Mouse (Mus musculus) right cerebral cortex, postnatal 10 days (tissue): ENCODE data around the gene Cmtm3.
A peak's percentile ranks its signal among the peaks of the same experiment; 100 is the strongest.

Source experiments
- DNase-seq, 2 experiments: peaks; one replicate each; pipeline ENCODE4 v3.0.0; 2021; ENCODE audit warnings: low spot score in 2 of 2

Gene Cmtm3

DNA sequence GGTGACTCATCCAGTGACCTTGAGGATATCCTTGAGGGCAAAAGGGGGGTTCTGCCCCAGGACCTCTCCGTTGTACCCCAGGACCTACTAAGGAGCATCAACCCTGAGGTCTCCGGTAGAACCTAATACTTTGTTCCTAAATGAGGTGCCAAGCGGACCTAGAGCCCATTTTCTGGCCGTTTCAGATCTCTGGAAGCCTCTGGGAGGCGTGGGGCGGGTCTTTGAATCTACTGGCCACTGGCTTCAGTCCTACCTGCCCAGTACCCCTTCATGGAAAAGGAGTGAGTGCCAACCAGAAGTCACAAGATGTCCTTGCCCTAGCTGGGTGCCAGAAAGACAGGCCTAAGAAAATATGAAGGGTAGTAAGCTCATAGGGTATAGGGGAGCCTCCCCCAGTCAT is 2.5 kb downstream of the Cmtm3 start:
- DNase-seq = no peak

DNA sequence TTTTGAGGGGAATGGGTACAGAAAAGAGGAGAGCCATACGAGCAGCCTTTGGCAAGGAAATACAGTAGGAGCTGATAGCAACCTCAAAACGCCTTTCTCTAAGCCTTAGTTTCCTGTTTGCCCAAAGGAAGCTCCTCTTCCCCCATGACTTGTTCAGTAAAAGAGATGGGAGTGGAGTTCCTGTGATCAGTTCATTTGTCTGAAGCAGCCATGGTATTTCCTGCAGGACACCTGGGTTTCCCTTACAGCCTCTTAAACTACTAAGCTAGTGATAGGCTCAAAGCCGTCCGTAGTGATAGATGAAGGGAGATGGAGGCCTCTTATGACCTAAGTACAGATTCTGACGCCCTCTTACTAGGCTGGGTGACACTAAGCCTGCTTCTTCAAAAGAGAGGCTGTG is 3.2 kb downstream of the Cmtm3 start:
- no peak for DNase-seq

DNA sequence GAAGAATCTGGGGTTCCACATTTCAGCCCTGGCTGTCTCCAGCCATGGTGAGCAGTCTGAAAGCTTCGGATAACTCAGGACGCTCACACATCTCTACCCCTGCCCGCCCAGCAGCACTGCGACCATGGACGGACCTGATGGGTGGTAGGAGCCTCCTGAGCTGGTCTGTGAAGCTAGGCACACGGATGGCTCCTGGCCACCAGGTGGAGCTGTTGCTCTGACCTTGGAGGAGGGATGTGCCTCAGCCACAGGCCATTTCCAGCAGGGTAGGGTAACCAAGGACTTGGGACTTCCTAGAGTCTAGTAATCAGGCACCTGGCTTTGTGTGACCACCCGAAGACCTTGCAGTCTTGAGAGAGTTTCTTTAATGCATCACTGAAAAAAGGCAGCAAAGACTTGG is 4.7 kb downstream of the Cmtm3 start:
- DNase-seq = peak; percentile 82 to 90

DNA sequence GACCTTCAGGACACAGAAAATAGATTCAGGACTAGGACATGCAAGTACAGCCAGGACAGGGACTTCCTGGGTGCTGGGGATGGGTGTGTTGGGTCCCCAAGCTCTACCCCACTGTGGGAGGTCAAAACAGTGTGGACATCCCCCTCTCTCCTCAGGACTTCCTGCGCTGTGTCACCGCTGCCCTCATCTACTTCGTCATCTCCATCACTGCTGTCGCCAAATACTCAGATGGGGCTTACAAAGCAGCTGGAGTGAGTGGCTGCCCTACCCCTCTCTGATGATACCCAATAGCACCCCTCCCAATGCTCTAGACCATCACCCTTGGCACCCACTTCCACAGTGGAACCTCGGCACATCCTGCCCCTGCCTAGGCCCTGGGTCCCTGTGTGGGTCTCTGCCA is 5.4 kb downstream of the Cmtm3 start:
- DNase-seq = no peak

DNA sequence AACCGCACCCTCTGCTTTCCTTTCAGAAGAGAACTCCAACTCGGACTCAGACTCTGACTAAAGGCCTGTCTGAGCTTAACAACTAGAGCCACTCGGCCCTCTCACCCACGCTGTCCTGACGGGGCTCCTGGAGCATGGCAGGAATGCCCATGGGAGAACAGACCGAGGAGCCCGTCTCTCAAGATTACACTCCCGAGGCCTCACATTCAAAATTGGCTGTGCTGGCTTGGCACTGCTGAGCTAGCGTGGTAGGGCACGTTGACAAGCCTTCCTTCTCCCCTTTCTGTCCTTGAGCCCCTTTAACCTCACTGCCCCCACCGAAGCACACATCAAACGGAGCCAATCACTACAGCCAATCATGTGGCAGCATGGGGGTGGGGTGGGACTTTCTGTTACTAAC is 7.5 kb downstream of the Cmtm3 start:
- no peak for DNase-seq

DNA sequence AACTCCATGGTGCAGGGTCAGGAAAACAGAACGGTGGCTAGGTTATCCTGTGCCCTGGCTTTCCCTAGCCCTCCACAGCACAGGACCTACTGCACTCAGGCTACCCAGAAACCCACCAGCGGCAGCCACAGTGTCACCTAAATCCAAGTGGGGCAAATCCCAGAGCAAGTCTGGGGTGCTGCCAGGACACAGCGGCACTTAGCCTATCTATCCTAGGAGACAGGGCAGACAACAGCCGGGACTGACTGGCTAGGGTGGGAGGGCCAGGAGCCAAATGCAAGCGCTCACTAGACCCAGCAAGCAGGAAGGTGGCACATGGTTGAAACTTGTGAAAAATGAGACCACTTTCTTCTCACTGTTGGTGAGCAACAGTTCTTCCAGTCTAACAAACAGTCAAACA is 9.8 kb downstream of the Cmtm3 start:
- DNase-seq = no peak

DNA sequence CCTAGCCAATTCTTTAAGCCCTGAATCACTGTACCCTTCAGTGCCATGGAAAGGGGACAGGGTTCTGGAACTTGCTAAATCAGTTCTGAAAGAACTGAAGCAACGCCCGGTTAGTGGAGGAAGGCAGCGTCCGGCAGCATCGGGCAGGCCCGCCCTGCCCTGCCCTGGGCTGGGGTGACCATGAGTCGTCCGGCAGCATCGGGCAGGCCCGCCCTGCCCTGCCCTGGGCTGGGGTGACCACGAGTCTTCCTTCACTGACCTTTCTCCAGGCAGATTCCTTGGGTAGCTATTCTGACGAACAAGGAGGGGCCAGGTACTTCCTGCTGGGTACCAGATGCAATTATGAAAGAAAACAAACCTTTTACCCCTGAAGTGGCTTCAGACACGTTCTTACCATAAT is 10.8 kb downstream of the Cmtm3 start:
- DNase-seq = no peak

DNA sequence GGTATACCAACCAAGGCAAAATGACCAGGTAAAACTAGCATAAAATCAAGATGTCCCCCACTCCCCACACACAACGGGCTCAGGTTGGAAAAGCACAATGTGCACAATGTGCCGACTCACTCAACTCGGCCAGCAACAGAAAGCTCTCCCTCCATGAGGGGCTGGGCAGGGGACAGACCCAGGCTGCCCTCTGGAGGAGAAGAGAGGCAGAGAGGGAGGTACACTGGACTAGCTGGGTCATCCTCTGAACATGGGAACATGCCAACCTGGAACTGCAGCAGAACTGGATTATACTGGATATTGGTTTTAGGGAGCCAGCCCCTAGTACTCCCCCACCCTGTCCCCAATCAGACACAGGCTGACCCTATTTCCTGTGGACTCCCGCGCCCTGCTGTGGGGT is 14.0 kb downstream of the Cmtm3 start:
- DNase-seq = no peak

DNA sequence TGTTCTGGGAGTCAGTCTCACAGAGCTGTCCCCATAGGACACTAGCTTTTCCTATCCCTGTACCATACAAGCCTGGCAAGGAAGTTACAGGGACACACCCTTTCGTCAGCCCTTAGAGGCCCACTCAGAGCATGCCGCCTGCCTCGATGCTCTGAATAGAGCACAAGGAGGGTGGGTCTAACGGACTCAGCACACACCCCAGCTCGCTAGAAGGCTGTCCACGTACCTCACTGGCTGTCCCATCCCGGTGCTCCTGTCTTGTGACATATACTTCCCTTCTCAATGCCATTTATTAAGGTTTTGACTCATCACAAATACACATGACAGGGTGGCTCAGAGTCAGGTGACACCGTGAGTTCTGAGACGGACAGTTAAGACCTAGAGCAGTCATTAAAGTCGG is 15.3 kb downstream of the Cmtm3 start:
- DNase-seq = no peak

DNA sequence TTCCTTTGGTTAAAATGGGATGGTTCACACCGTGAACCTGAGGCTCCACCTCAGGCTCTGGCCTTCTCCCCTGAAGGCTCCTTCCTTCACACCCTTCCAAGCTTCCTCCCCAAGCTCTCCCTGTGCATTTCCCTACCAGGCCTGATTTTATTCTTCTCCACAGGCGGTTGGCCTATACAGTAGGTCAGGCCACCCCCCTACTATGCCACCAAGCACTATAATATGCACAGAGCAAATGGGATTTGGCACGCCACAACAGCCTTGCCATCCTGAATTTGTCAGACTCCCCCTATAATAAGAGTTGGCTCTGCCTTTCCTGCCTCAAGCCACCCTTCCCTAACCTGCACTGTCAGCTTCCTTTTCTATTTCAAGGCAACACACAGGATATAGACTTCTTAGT is 19.4 kb downstream of the Cmtm3 start:
- no peak for DNase-seq

DNA sequence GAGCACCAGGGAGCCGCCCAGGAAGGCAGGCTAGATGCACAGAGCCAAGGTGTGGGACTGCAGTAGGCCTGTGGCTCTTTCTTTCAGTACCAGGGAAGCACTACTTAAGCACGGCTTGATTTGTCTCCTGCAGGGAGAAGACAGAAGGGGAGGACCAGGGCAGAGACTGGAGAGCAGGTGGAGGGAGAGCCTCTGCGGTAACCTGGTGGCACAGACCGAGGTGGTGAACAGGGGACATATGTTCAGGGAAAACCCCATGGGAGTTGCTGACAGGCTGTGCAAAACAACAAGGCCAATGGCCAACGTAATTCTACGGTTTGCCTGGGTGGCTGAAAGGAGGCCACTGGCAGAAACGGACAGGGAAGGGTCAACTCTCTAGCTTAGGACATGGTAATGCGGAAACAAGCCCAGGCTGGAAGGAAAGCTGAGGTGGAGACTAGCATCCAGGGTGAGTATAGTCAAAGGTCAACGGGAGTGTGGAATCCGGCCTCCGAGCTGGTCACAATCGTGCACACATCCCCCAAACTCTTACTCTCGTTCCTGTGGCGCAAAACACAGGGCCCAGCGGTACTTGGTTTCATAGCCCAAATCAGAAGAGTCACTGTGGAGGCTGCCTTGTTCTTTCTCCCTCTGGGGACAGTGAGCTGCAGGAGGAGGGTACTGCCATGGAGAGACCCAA is 20.7 kb downstream of the Cmtm3 start:
- no peak for DNase-seq

DNA sequence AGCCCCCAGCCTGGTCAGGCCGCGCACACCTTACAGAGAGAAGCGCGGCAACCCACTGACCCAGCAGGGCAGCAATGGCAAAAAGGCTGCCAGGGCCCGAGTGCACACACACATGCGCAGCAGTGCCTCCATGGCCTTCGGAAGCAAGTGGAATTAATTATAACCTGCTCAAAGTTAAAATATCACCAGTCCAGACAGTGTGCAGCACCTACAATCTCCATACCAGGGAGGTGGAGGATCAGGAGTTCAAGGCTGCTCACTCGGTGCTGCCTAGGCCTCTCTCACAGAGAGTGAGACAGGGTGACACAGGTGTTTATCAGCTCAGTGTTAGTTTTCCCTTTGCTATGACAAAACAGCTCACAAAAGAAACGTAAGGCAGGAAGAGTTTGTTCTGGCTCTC is 26.5 kb downstream of the Cmtm3 start:
- no peak for DNase-seq

DNA sequence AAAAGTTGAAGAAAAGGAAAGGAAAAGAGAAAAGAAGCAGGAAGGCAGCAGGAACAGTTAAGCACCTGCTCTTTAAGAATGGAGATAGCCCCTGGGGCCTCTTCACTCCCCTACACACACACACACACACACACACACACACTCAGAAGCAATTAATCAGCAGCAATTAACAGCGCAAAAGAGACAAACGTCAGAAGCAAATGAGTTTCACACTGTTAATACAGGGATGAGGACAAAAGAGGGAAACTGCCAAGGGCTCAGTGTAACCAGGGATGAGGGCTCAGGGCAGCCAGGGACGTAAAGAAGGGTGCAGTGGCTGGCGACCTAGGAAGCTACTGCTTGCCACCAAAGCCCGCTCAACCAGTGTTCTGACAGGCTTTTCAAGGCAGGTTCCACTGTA is 28.2 kb downstream of the Cmtm3 start:
- no peak for DNase-seq

DNA sequence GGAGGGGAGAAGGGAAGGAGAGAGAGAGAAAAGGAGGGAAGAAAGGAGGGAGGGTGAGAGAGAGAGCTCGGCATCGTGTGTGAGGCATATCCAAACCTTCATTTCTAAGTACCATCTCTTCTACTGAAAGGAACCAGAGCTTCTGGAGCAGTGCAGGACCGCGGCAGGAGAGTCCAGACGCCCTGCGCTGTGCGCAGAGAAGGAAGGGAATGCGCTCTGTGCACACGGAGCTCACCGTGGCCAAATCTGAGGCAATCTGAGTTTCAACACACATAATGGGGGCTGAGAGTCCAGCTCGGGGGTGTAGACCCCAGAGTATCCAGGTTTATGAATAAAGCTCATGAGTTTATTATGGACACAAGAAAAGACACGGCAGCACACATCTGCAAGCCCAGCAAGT is 30.4 kb downstream of the Cmtm3 start:
- DNase-seq = no peak

DNA sequence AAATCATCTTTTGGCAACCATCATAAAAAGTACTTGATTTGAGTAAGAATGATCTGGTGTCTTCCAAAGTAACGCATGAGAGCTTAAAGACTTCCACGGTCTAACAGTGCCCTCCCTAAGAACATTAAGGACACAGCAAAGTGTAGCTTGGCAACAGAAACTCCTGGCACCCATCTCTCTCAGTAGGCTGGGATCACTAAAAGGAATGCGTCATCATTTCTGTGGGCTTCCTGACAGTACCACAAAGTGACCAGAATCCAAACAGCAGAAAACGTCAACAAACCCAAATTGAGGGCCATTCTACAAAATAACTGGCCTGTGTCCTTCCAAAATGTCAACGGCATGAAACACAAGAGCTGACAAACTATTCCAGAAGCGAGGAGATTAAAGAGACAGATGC is 30.9 kb downstream of the Cmtm3 start:
- DNase-seq = no peak

DNA sequence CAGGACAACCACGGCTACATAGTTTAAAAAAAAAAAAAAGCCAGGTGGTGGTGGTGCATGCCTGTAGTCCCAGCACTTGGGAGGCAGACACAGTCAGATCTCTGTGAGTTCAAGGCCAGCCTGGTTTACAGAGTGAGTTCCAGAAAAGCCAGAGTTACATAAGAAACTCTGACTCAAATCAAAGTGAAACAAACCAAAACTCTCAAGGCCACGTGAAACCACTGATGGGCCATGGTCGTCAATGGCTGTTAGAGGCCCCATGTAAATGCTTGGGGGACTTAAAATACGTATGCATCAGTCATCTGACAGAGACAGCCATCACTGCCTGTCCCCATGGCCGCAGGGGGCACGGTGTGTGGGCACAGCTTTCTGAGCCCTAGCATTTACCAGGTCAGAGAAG is 31.9 kb downstream of the Cmtm3 start:
- DNase-seq = no peak

DNA sequence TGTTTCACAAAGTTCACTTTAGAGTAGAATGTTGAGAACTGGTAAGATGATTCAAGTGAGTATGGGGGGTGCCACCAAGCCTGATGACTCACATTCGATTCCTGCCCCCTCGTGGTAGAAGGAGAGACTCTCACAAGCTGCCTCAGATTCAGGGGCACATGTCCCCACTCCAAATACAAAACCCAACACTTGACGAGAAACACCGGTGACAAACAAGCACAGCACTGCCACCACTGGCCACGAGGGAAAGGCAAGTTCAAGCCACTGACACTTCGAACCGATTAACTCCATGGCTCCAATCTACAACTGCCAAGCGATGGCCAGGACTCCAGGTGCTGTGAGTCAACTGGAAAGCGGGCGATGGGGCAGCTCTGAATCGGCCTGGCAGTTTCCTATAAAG is 34.6 kb downstream of the Cmtm3 start:
- no peak for DNase-seq

DNA sequence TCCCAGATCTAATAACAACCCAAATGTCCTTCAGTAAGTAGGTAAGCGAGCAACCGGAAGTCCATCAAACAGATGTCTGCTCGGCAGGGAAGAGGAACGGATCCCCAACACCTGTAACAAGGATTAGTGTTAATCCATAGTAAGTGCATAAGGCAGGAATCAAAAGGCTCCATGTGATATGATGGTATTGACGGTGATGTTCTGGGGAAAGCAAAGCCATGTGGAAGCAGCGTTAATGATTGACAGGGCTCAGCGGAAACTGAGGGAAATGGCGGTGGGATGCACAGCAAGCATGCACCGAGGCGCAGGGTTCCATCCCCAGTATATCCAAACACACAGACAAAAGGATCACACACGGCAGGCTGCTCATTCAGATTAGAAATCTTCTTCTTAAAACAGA is 35.1 kb downstream of the Cmtm3 start:
- DNase-seq = no peak

DNA sequence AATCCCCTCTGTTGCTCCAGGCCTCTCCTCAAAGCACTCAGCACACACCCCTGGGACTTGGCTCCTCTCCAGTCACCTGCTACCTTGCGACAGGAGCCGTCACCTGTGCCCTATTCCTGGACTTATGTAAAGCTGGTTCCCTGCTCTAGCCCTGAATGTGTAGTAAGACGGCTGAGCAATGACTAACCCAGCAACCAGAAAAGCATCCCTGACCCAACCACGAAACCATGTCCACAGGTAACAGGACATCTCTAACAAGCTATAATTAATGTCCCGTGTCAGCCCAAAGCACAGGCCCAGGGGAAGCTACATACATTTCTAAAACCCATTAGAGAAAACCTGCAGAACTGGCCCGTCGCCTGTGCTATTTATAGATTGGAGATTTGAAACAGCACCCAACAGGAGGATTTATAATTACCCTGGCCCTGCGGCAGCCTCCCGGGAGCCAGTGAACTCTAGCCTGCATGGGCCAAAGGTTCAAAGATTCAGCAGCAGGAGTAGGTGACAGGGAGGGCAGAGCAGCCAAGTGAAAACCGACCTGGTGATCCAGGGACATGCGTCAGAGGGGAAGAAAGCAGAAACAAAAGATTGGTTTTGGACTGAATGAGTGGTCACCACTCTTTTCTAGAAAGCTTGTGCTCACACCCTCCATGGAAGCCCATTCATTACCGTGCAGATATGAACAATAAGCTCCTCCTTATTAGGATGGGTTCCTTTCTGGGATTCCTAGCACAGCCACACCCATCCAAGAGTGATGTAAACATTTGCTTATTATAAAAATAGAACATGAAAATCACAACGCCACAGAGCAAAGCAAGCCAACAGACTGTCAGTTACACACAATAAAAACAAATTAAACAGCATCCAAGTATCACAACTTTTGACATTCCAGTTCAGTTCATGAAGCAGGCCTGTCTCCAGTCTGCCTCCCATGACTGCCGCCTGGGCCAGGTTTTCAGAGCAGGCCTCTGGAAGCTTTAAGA is 35.9 kb downstream of the Cmtm3 start:
- DNase-seq = no peak

DNA sequence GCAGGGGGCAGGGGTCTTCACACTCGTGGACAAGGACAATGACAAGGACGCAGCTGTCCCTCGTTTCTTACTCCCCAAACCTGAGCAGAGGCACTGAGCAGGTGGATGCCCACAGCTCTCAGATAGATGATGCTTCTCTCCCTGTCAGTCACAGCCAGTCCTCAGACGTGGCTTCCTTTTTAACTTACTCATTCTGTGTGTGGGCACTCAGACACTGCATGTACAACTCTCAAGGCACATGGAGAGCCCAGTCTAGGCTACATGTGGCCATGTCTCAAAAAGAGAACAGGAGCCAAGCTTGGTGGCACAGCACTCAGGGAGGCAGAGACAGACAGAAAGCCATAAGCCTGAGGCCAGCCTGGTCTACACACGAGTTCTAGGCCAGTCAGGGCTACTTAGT is 36.7 kb downstream of the Cmtm3 start:
- DNase-seq = no peak

DNA sequence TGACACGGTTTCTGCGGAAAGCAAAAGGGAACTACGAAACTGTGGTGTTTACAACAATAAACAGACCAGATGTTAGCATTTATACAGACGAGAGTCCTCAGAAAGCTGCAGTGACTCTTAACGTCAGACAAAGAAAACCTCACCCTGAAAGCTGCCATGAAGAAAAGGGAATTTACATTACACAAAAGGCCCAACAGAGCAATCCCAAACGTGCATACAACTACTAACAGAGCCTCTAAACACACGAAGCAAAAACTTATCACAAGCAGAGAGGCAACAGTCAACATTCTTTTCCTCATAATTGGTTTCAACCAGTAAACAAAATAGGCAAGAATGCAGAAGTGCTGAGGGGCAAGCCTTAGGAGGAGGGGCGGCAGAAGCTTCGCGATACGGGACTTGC is 37.5 kb downstream of the Cmtm3 start:
- DNase-seq = no peak

DNA sequence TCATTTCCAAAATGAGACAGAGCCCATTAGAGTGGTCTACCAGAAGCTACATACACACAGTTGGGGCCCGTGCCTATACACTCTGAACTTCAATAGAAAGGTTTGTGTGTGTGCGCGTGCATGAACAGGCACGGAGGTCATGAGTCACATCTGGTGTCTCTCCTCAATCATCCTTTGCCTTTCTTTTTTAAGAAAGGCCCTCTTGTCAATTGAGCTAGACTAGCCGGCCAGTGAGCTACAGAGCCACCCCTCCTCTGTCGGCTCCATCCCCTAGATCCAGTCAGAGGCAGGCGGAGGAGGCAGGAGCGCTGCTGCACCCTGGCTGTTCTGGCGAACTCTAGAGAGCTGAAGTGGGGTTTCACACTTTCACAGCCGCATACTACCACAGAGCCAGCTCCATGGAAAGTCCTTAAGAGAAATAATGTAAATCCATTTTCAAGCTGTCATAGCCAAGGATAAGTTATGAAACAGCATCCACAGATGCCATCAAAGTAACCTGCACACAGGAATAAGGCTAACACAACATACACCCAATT is 40.2 kb downstream of the Cmtm3 start:
- DNase-seq = no peak

DNA sequence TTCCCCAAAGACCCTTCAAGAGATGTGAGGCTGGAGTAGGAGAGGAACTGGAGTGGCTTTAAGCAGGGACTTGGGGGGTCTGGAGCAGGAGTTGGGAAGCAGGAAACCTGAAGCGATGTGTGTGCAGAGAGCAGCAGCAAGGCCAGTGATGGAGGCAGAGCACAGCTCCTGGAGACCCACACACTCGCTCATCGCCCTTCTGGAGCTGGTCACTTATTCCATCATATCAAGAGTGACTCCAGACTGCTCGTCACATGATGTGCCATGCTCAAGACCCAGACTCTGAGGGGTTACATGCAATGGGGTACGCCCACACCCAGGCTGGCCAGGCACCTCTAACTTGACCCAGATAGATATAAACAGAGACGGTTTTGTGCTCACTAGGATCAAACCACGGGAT is 41.1 kb downstream of the Cmtm3 start:
- DNase-seq = no peak
